Mouse (Mus musculus): ENCODE measurements around the gene Zfp652. TPM values are rescaled to one million over a fixed set of nuclear protein-coding genes. Genes with fewer than 3 reads are reported as not detected.
"Not testable (repeated sequence)": the region's sequence is repeated elsewhere in the genome, so short reads cannot be mapped to it uniquely, and the experiment has no call there.

The Zfp652 gene
- total RNA-seq (2021): 10 to 100 TPM; 47.6 to 54.4 TPM
- 16.1 and 22.3 TPM in 2 replicates for polyA plus RNA-seq (2012; rRNA removed)
- long read RNA-seq, partial matches to known transcripts: 0 of 7 reads
- long read RNA-seq, other reads (novel, unspliced or antisense): 7 of 7 reads

GRCm38 (mm10) chr11:95712563-95713224 is at the start of gene Zfp652:
Zfp652 (plus strand) TSS chr11:95712673.
- DNase-seq: peak; percentile 88 to 92
- WGBS: under 1% methylated on average over 67 of the region's 103 CpGs
- peak within 1 kb of the TSS; percentile 71 for H3K4me3 ChIP-seq
- no peaks in the 10 kb centered on the region for H3K27me3 ChIP-seq (ENCODE audit: control insufficient read depth, insufficient read depth, low read length)
- intact Hi-C loops (cut with DNase I): no loop called here
- no peaks in the 10 kb centered on the region for H3K36me3 ChIP-seq (ENCODE audit: control insufficient read depth, insufficient read depth, low read length)
- peaks cover 2% of the 10 kb centered on the region; the same call in 1 of the 2 replicates for H3K79me2 ChIP-seq (replicated peaks; ENCODE audit: control insufficient read depth, insufficient read depth, low read length)
- peaks cover 6% of the 10 kb centered on the region for H3K4me1 ChIP-seq (ENCODE audit: control insufficient read depth, insufficient read depth, low read length)
- peak within 1 kb of the TSS; percentile 85 for H3K27ac ChIP-seq
- TF ChIP-seq EP300 (IDR thresholded peaks at IDR 0.05; ENCODE audit: insufficient read depth, low read depth, low read length): no peak
- TF ChIP-seq CTCF (IDR thresholded peaks at IDR 0.05): no peak
- TF ChIP-seq POLR2A (IDR thresholded peaks at IDR 0.05; ENCODE audit: insufficient read depth, low read depth, low read length): peak; percentile 19; the same call in 1 of the 2 replicates
- H3K9ac ChIP-seq (ENCODE audit: low read depth, low read length): peak within 1 kb of the TSS; percentile 92

DNA sequence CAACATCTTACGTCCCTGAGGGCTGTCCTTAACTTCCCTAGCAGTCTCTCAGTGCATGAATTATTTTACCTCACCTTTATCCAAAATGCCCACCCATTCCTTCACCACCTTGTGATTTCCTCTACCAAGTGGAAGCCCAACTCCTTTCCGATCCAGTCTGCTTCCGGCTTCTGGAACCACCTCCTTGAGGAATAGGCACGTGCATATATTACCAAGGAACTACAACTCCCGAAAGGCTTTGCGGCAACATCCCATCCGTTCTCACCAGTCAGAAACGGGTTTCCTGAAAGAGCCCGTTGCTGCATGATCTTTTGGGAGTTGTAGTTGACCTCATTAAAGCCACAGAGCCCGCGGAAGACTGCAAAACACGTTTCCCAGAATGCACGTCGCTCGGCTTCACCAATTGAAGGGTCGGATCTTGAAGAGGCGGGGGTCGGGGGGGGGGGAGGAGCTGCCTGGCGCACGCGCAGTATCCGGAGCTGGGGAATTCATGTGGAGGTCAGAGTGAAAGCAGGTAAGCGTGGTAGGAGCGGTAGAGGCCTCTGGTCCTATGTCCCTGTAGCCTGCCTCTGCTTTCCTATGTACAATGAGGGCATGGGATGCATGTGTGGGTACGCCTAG is 45.8 kb upstream of the Zfp652 start, which contains the start of gene Phb:
Gene Phb, plus strand, starts transcription at position 429 of the 621 bp plus-strand sequence.
- WGBS: under 1% methylated on average over 25 of the region's 25 CpGs
- TF ChIP-seq CTCF (IDR thresholded peaks at IDR 0.05) (peak; percentile 28), POLR2A (IDR thresholded peaks at IDR 0.05; ENCODE audit: insufficient read depth, low read depth, low read length) (peak; percentile 89), EP300 (IDR thresholded peaks at IDR 0.05; ENCODE audit: insufficient read depth, low read depth, low read length) (0 out of 2 replicates have a peak, but pooled peaks have one; percentile 27)
- Histone ChIP-seq H3K4me3 (peak within 1 kb of the TSS; percentile 64), H3K36me3 (ENCODE audit: control insufficient read depth, insufficient read depth, low read length) (0 out of 2 replicates have a peak, but pooled peaks cover 4% of the 10 kb centered on the region), H3K4me1 (ENCODE audit: control insufficient read depth, insufficient read depth, low read length) (peaks cover 3% of the 10 kb centered on the region), H3K79me2 (replicated peaks; ENCODE audit: control insufficient read depth, insufficient read depth, low read length) (no peaks in the 10 kb centered on the region), H3K27ac (peak within 1 kb of the TSS; percentile 77), H3K27me3 (ENCODE audit: control insufficient read depth, insufficient read depth, low read length) (no peaks in the 10 kb centered on the region), H3K9ac (ENCODE audit: low read depth, low read length) (peak within 1 kb of the TSS; percentile 76)
- intact Hi-C loops (cut with DNase I): no loop called here
- DNase-seq: peak; percentile 83 to 95

DNA sequence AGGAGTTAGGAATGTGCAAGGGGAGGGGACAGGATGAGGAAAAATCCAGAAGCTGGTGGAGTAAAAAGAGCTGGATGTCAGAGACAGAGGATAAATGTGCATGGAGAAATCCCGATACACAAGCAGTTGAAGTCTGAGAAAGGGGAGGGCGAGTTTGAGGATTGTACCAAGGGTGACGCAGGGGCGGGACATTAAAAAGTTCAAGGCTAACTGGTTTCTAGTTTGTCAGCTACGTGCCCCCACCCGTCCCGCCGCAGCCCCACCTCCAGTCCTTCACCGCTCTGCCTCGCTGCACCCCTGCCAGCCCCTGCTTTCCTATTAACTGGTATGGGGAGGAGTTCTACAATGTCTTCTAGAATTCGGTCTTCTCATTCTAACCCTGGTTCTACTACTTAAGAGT is 45.3 kb upstream of the Zfp652 start:
- Histone ChIP-seq H3K4me1 (ENCODE audit: control insufficient read depth, insufficient read depth, low read length) (peaks cover 3% of the 10 kb centered on the region), H3K36me3 (ENCODE audit: control insufficient read depth, insufficient read depth, low read length) (0 out of 2 replicates have a peak, but pooled peaks cover 4% of the 10 kb centered on the region), H3K27ac (peak overlapping the region; percentile 77), H3K79me2 (replicated peaks; ENCODE audit: control insufficient read depth, insufficient read depth, low read length) (no peaks in the 10 kb centered on the region), H3K4me3 (peak overlapping the region; percentile 64), H3K9ac (ENCODE audit: low read depth, low read length) (peak overlapping the region; percentile 76), H3K27me3 (ENCODE audit: control insufficient read depth, insufficient read depth, low read length) (no peaks in the 10 kb centered on the region)
- DNase-seq: peak in 1 of 2 experiments; percentile 43
- TF ChIP-seq CTCF (IDR thresholded peaks at IDR 0.05) (no peak), EP300 (IDR thresholded peaks at IDR 0.05; ENCODE audit: insufficient read depth, low read depth, low read length) (no peak), POLR2A (IDR thresholded peaks at IDR 0.05; ENCODE audit: insufficient read depth, low read depth, low read length) (no peak)
- intact Hi-C loops (cut with DNase I): no loop called here
- 2% methylated on average over 11 of the region's 11 CpGs for WGBS

DNA sequence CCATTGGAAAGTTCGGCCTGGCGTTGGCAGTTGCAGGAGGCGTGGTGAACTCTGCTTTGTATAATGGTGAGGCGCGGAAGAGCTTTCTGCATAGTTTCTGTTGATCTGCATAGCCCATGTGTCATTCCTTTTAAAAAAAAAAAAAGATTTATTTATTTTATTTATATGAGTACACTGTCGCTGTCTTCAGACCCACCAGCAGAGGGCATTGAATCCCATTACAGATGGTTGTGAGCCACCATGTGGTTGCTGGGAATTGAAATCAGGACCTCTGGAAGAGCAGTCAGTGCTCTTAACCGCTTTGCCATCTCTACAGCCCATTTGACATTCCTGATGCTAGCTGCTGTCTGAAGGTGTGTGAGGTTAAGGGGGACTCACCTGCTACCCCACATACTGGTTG is 44.4 kb upstream of the Zfp652 start:
- 83% methylated on average over 7 of the region's 7 CpGs for WGBS
- H3K4me1 ChIP-seq (ENCODE audit: control insufficient read depth, insufficient read depth, low read length); H3K27ac ChIP-seq; H3K9ac ChIP-seq (ENCODE audit: low read depth, low read length); DNase-seq; H3K27me3 ChIP-seq (ENCODE audit: control insufficient read depth, insufficient read depth, low read length); intact Hi-C loops (cut with DNase I); H3K36me3 ChIP-seq (ENCODE audit: control insufficient read depth, insufficient read depth, low read length); H3K79me2 ChIP-seq (replicated peaks; ENCODE audit: control insufficient read depth, insufficient read depth, low read length): not testable (repeated sequence)
- TF ChIP-seq CTCF (IDR thresholded peaks at IDR 0.05): peak; percentile 45
- H3K4me3 ChIP-seq: peak overlapping the region; percentile 64; the same call in 1 of the 2 replicates

DNA sequence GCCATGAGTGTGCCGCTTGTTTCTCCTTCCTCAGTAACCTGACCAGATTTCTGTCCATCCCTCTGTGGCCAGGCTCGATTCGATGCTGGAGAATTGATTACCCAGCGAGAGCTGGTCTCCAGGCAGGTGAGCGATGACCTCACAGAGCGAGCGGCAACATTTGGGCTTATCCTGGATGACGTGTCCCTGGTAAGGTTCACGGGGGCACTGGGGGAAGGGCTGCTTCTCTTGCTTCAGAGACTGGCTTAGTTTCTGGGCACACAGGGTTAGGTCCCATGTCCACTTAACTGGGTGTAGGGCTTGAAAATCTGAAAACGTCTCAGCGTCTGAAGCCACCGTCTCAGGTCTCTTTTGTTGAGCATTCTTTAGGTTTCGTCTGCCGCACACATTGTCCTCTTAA is 37.0 kb upstream of the Zfp652 start:
- Histone ChIP-seq H3K27me3 (ENCODE audit: control insufficient read depth, insufficient read depth, low read length) (no peaks in the 10 kb centered on the region), H3K4me1 (ENCODE audit: control insufficient read depth, insufficient read depth, low read length) (no peaks in the 10 kb centered on the region), H3K79me2 (replicated peaks; ENCODE audit: control insufficient read depth, insufficient read depth, low read length) (no peaks in the 10 kb centered on the region), H3K4me3 (no peak overlapping the region), H3K36me3 (ENCODE audit: control insufficient read depth, insufficient read depth, low read length) (no peaks in the 10 kb centered on the region), H3K27ac (no peak overlapping the region), H3K9ac (ENCODE audit: low read depth, low read length) (no peak overlapping the region)
- no peak for DNase-seq
- WGBS: 92% methylated on average over 14 of the region's 14 CpGs
- intact Hi-C loops (cut with DNase I): no loop called here
- TF ChIP-seq POLR2A (IDR thresholded peaks at IDR 0.05; ENCODE audit: insufficient read depth, low read depth, low read length) (no peak), EP300 (IDR thresholded peaks at IDR 0.05; ENCODE audit: insufficient read depth, low read depth, low read length) (no peak), CTCF (IDR thresholded peaks at IDR 0.05) (no peak)

DNA sequence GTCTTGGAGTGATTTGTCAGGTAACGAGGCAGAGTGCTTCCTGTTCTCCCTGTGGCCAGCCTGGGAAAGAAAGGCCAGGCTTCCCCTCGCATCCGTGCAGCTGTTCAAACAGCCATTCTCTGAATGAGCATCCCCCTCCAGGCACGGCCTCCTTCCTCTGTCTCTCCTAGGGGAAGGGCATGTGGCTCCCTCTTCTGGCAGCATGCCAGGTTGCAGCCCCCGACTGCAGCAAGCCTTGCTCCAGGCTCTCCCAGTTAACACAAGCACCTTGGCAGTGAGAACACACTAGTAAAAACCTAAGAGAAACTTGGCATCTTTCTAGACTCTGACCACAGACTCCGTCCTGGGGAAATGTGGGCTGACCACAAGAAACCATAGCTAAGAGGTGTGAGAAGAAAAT is 36.2 kb upstream of the Zfp652 start:
- H3K27me3 ChIP-seq (ENCODE audit: control insufficient read depth, insufficient read depth, low read length): no peaks in the 10 kb centered on the region
- WGBS: 37% methylated on average over 6 of the region's 6 CpGs
- intact Hi-C loops (cut with DNase I): no loop called here
- H3K9ac ChIP-seq (ENCODE audit: low read depth, low read length): no peak overlapping the region
- no peak overlapping the region for H3K4me3 ChIP-seq
- H3K36me3 ChIP-seq (ENCODE audit: control insufficient read depth, insufficient read depth, low read length): no peaks in the 10 kb centered on the region
- H3K79me2 ChIP-seq (replicated peaks; ENCODE audit: control insufficient read depth, insufficient read depth, low read length): no peaks in the 10 kb centered on the region
- peak; percentile 27 for TF ChIP-seq CTCF (IDR thresholded peaks at IDR 0.05)
- TF ChIP-seq POLR2A (IDR thresholded peaks at IDR 0.05; ENCODE audit: insufficient read depth, low read depth, low read length): no peak
- TF ChIP-seq EP300 (IDR thresholded peaks at IDR 0.05; ENCODE audit: insufficient read depth, low read depth, low read length): no peak
- H3K27ac ChIP-seq: no peak overlapping the region
- no peaks in the 10 kb centered on the region for H3K4me1 ChIP-seq (ENCODE audit: control insufficient read depth, insufficient read depth, low read length)
- peak; percentile 33 to 41 for DNase-seq

Data from heart, adult 2 months (tissue).